Mouse (Mus musculus) thymus, postnatal 36 days (tissue): ENCODE results near the gene Nppb.

Source experiments
- DNase-seq, 2 experiments: peaks; one replicate each; pipeline ENCODE4 v3.0.0; 2022; ENCODE audit warnings: mixed read lengths in 2 of 2

The Nppb gene

DNA sequence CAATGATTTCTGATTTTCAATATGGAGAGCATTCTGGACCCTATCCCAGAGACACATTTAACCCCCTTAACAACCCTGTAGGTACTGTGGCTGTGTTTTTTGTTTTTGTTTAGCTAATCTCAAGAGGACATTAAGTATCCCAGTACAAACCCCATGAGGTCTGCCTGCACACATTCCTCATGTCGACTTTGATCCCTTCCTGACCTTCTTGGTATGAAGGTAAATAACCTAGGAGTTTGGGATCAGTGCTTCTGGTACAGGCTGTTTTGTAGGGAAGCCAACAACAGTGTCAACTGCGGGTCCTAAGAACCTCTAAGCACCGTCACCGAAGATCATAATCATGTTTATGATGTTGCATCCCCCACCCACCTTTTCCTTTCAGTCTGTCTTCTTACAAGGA, 7.9 kb upstream of the Nppb start:
- DNase-seq, result no peak

DNA sequence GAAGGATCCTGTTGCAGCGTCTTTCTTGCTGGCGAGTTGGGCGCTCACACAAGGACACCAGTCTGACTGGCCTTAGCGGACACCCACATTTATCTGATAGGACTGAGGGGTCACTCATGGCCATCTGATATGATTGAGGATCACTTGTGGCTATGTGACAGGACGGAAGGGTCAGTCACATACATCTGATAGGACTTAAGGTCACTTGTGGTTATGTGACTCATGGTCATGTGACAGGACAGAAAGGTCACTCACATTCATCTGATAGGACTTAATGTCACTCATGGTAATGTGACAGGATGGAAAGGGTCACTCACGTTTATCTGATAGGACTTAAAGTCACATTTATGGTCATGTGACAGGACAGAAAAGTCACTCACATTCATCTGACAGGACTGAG, 7.2 kb upstream of the Nppb start:
- DNase-seq, result no peak

DNA sequence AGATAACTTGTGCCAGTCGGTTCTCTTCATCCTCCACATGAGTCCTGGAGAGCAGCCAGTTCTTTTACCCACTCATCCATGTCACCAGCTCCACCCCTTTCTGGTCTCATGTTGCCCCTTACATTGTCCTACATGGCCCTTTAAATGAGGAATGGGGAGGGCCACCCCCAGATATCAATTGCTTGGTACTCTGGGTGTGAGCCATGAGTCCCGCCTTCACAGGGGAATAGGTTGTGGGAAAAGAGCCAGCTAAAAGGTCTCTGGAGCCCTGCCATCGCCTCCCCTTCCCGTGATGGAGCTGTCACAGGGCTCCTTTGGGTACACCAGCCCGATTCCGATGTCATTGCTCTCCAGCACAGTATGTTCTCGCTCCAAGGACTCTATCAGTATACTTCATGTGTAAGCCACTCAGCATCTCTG, 6.1 kb upstream of the Nppb start:
- DNase-seq, result no peak

DNA sequence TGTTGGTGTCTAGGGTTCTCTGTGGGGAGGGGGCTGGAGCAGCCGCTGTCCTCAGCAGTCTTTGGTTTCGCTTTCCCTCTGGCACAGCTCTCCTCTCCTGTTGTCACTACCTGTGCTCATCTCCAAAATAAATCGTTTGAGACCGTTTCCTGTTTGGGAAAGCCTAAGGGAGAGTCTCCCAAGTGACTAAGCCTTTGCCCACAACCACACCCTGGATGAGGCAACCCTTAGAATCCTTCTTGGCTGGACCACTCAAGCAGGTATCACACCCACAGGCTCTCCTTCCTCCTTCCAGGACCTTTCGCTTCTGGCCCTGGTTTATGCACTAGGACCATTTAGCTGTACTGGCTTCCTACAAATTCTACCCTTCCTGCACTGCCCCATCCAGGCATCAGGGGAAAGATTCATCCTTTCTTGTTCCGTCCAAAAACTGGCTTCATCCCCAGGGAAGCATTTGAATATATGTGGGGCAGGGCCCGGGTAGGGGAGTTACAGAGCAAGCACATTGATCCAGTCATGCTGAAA, 8.0 kb downstream of the Nppb start:
- no peak for DNase-seq

DNA sequence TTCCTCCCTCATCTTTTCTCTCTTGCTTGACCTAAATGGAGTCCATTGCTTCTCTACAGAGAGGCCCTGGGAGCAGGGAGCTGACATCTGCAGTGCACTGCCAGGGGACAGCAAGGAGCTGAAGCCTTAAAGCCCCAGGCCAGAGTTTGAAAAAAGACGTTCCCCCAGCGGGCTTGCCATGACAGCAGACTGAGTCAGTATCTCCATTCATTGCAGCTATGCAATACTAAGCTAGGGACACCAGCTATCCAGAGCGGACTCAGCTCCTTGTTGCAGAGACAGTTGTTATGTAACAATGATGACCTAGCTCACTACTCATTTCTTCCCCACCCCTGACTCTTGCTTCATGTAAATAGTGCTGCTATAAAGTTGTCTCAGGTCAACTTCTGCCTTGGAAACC, 9.7 kb downstream of the Nppb start:
- DNase-seq, result no peak

DNA sequence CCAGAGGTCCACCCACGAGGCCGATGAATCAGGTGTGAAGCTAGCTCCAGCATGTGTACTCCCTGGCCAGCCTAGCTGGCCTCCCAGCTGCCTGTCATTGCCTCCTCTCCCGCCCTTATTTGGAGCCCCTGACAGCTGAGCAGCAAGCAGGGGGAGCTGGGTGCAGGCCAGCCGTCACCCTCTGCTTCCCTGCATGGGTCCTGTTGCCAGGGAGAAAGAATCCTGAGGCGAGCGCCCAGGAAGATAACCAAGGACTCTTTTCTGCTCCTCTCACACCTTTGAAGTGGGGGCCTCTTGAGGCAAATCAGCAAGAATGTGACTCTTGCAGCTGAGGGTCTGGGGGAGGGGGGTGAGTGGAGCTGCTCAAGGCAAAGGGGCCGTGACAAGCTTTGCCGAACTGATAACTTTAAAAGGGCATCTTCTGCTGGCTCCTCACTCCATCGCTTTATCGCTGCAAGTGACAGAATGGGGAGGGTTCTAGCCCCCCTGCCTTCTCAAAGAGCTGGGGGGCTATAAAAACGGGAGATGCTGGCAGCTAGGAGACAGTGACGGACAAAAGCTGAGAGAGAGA, 14.7 kb downstream of the Nppb start, which contains the start of gene Nppa:
Nppa (plus strand) TSS at position 521 of the 571 bp plus-strand sequence.
- no peak for DNase-seq

DNA sequence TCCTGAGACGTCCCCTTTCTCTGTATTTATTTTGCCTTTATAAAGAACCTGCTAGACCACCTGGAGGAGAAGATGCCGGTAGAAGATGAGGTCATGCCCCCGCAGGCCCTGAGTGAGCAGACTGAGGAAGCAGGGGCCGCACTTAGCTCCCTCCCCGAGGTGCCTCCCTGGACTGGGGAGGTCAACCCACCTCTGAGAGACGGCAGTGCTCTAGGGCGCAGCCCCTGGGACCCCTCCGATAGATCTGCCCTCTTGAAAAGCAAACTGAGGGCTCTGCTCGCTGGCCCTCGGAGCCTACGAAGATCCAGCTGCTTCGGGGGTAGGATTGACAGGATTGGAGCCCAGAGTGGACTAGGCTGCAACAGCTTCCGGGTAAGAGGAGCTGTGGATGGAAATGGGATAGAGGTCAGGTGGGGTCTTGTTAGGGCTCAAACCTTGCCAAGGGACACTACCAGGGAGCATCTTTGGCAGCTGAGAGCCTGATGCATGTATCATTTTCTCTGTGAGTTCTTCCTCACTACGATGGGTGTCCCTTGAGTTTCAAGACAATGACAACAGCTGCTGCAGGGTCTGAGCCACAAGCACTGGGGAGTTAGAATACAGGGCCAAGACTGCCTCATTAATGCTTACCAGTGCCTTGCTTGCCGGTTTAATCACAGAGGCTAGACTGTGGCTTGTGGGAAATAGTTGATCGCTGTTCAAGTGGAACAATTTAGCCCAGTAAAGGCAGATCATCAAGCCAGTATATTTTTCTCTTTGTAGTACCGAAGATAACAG, 15.6 kb downstream of the Nppb start:
- no peak for DNase-seq

DNA sequence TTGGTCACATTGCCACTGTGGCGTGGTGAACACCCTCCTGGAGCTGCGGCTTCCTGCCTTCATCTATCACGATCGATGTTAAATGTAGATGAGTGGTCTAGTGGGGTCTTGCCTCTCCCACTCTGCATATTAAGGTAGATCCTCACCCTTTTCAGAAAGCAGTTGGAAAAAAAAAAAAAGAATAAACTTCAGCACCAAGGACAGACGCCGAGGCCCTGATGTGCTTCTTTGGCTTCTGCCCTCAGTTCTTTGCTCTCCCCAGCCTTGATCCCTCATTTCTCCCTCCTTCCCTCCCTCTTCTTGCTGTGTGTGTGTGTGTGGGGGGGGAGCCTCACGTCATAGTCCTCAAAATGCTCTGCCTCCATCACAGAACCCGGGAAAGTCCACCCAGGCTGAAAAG, 16.3 kb downstream of the Nppb start:
- no peak for DNase-seq

DNA sequence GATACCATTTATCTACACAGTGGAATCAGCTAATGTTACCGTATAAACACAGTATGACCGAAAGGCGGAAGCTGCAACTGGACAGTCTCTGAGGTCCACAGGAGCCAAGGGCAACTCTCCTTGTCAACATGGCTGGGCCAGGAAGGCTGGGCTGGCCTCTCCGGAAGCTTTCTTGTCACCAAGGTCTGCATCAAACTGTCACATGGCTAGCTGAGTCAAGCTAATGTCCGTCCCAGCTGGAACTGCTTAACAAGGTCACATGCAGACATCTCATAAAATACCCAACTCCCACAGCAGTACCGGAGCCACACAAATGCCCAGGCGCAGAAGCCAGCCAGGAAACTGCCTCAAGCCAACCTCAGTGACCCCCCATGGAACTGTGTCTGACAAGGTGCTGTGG, 18.8 kb downstream of the Nppb start:
- no peak for DNase-seq

DNA sequence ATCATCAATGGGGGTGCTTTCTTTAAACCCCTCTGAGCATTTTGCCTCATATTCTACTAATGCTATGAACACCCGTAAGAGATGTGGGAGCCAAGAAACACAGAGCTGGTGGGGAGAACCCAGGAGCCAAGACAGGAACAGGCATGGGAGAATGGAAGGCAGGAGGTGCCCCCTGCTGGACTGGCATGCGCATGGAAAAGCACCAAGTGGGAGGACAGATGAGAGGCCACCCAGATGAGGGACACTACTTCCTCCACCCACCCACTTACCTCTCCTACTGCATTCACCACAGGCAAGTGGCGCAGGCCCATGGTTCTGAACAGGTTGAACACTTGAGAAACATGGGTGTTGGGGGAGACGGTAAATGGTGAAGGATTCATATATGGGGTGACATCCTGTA, 22.8 kb downstream of the Nppb start:
- no peak for DNase-seq

DNA sequence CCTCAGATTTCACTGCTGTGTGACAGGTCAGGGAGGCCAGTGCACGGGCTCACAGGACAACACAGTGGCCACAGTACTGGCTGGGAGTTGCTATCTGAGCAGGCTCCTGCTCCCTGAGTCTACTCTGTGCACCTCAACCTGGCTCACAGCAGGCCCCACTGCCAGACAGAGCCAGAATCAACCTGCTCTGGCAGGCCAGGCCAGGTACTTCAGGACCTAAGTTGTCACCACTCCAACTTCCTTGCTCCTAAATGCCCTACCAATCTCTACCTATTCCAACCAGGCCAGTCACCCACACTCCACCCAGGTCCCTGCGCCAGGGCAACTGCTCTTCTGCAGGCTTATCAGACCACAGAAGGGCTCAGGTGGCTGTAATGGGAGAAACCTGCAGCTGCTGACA, 24.1 kb downstream of the Nppb start:
- no peak for DNase-seq

DNA sequence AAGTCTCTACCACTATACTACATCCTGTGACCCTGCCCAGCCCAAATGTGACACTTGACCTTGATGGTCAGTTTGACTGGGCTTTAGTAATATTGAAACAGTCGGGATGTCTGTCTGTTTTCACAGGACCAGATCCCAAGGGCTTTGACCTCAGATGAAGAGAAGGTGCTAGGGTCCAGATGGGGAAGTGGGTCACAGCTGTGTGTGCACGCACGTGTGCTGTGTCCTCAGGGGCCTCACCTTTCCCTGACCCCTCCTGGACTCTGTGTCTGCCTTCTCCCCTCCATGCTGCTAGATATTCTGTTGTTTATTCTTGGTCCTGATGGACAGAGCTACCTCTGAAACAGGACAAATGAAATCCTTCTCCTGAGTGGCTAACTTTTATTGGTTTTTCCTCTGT, 25.7 kb downstream of the Nppb start:
- DNase-seq, result no peak

DNA sequence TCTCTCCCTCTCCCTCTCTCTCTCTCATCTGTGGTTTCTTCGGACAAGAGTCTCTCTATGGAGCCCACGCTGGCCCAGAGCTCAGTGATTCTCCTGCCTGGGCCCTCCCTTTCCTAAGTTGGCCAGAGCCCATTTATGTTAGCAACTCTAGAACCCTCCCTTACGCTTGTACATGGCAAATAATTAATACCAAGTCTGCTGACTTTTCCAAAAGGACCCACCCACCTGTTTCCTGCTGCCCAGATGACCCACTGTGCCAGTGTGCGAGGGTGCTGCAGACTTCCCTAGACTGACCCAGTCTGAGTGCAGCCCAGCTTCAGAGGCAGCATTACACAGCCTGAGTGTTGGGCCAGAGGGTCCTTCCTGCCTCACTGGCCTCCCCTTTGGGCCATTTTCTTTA, 26.6 kb downstream of the Nppb start:
- no peak for DNase-seq

DNA sequence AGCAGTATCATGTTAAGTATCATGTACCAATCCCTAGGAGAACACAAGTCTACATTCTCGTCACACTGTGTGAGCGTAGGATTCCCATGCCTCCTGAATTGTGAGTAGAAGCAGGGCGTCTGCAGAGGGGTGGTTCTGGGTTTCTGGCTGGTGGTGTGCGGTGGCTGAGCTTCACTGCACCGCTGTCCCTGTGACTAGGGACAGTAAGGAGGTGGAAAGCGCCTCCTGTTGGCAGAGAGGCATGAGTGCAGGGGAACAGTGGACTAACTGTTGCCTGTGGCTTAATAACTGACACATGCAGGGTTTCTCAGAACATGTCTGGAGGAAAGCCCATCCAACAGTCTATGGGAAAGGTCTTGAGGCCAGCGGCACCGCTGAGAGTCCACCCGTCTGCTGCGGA, 29.8 kb downstream of the Nppb start:
- DNase-seq, result no peak

DNA sequence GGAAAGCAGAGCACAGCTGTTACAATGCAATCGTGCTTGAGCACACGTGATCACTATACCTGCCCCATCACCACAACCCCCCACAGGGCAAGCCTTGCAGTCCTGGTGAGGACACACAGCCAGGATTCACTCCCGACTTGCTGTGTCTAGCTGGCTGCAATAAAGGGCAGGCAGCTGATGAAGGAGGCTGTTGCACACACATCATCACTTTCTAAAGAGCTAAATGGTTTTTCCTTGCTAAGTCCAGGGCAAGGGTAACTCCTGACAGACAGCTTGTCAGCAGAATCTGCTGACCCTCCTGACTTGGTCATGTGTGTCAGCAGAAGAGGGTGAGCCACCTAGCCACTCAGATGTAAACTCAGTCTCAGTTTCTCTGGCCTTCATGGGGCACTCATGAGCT, 31.4 kb downstream of the Nppb start:
- DNase-seq, result no peak

DNA sequence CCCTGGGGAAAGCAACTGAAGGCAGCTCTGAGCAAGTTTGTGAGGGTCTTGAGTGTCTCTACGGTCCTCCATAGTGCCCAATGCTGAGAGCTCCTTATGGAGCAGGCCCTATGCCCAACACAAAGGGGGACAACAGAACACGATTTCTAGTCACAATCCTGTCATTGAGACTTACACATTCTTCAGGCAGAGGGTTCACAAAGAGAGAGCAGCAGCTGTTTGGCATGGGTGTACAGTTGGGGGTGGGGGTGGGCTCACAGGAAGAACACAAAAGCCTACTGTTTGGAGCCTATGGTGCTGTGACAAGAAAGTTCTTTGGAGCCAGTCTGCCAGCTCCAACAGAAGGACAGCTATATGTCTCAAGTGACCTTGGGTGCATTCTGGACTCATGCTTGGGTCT, 32.8 kb downstream of the Nppb start:
- DNase-seq, result no peak

DNA sequence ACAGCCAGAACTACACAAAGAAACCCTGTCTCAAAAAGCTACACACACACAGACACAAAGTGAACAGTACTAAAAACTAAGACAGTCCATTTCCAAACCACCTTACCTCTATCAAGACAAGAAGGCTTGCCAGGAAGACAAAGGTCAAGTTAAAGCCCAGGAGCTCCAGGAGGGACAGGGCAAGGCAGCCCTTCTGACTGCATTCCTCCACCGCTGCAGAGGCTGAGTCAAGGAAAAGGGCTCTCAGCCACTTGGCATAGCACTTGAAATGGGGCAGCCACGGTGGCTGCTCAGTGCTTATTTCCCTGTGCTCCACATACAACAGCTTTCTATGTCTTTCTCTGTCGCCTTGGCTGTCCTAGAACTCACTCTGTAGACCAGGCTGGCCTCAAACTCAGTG, 38.4 kb downstream of the Nppb start:
- no peak for DNase-seq

DNA sequence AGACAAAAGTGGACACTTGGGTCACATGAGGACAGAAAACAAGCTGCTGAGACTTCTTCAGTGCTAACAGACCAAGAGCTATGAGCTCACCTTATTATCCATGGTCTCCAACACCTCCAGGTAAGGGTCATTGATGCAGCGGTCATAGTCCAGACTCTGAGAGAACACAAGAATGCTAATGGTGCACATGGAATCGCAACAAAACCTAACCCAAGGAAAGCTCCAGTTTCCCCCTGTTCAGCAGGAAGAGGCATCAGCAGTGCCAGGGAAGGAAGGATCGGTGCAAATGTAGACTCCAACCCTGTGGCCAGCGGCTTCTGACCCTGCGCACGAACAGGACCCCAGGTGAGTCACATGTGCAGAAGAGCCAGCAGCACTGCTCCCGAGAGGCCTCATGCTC, 43.7 kb downstream of the Nppb start:
- DNase-seq, result no peak

DNA sequence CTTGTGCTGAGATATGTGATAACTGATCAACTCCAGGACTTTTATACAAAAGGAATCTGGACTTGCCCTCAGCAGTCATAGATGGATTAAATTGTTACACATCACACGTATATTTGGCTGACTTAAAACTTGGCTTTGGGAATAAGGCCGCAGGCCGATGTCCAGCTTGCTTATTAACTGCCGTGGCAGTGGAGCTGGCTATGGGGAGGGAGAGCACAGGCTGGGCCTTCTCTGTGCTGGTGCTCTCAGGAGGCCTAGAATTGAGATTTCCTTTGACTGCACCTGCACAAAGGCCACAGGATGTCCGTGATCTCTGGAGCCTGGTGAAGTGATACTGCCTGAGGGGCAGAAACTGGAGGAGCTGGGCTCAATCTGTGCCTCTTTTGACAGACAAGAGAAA, 44.9 kb downstream of the Nppb start:
- DNase-seq, result no peak

DNA sequence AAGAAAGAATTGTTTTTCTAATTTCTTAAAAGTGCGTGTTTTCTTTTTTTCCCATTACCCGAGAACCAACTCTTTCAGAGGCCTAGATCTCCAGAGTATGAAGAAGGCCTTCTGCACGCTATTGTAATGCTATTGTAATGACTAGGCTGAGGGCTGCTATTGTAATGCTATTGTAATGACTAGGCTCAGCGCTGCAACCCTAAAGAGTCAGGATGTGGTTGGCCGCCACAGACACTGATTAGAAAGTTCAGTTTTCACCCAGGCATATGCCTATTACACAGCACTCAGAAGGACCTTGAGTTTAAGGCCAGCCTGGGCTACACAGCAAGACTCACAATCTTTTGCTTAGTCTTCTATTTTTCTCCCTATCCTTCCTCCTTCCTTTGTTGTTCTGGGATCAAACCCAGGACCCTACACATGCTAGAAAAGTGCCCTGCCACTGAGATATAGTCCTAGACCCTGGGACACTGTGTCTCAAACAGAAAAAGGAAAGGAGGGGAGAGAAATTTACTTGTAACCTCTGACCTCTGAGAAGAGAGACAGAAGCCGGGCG, 48.3 kb downstream of the Nppb start:
- no peak for DNase-seq

DNA sequence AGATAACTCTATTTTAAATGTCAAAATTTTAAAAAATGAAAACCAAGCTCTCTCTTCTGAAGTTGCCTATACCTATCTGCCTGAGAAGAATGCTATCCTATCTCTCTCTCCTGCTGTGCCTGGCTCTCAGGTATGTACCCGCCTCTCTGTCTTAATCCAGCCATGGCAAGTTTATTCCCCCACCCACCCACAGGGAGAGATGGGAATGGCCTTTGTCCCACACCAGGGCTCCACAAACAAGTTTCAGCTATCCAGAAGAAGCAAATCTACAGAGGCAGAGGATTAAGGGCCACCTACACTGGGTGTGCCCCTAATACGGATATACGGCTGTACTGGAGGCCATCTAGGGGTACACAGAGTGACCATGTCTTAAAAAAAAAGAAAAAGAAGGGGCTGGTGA, 49.9 kb downstream of the Nppb start:
- no peak for DNase-seq
